Mouse (Mus musculus) left cerebral cortex, postnatal 36 days (tissue): Measurements from ENCODE around the gene Syp. TPM values are rescaled to one million over a fixed set of nuclear protein-coding genes. Genes with fewer than 3 reads are reported as not detected.
A peak's percentile ranks its signal among the peaks of the same experiment; 100 is the strongest.

Experiments used
- DNase-seq, 2 experiments: peaks; one replicate each; pipeline ENCODE4 v3.0.0; 2021 to 2022; ENCODE audit warnings: low spot score in 2 of 2, mixed read lengths in 1 of 2
- intact Hi-C: fragments of 180-260 bp; cut with DNase I; formaldehyde crosslinking; loops from one replicate; pipeline ENCODE4 v1.15.1; 2025
- total RNA-seq, 2 experiments: library from RNA; stranded (reverse); gene quantifications; 2 replicates each; pipeline ENCODE4 v1.2.3; 2021

Gene Syp
- total RNA-seq, 2 experiments from 2014 or later = 1,776 to 2,090 TPM

GRCm38 (mm10) chrX:7658785-7659589 lies 20.7 kb downstream of the Syp start:
- intact Hi-C loops = no loop called here
- DNase-seq = no peak

GRCm38 (mm10) chrX:7661086-7661485 lies 22.8 kb downstream of the Syp start:
- no peak for DNase-seq
- intact Hi-C loops = no loop called here

GRCm38 (mm10) chrX:7662936-7663335 lies 24.7 kb downstream of the Syp start:
- intact Hi-C loops = no loop called here
- DNase-seq = no peak

GRCm38 (mm10) chrX:7664791-7665190 lies 26.5 kb downstream of the Syp start:
- intact Hi-C loops = no loop called here

GRCm38 (mm10) chrX:7665739-7666502 lies 27.6 kb downstream of the Syp start:
- intact Hi-C loops = no loop called here
- no peak for DNase-seq

More at GRCm38 (mm10) chrX:7664791-7665190, 26.5 kb downstream of the Syp start:
- no peak for DNase-seq

GRCm38 (mm10) chrX:7670390-7670881 lies 32.2 kb downstream of the Syp start:
- peak in 1 of 2 experiments; percentile 43 for DNase-seq
- intact Hi-C loops = no loop called here

GRCm38 (mm10) chrX:7670921-7671623 lies 32.8 kb downstream of the Syp start, which contains the start of gene Plp2:
Plp2 (minus strand) TSS chrX:7671390.
- intact Hi-C loops = no loop called here
- DNase-seq = peak in 1 of 2 experiments; percentile 28

GRCm38 (mm10) chrX:7672739-7673138 lies 34.5 kb downstream of the Syp start:
- no peak for DNase-seq
- intact Hi-C loops = no loop called here

GRCm38 (mm10) chrX:7673578-7674281 lies 35.5 kb downstream of the Syp start:
- DNase-seq = no peak
- intact Hi-C loops = no loop called here

GRCm38 (mm10) chrX:7674284-7675000 lies 36.2 kb downstream of the Syp start:
- DNase-seq = peak; percentile 27
- intact Hi-C loops = no loop called here

GRCm38 (mm10) chrX:7675001-7675380 lies 36.7 kb downstream of the Syp start:
- DNase-seq = no peak
- intact Hi-C loops = no loop called here

- intact Hi-C loops = no loop called here
These were observed 40.7 kb downstream of the Syp start for GRCm38 (mm10) chrX:7678986-7679385.

GRCm38 (mm10) chrX:7679405-7680056 lies 41.3 kb downstream of the Syp start:
- peak; percentile 82 to 83 for DNase-seq
- intact Hi-C loops = no loop called here

More at GRCm38 (mm10) chrX:7678986-7679385, 40.7 kb downstream of the Syp start:
- no peak for DNase-seq

GRCm38 (mm10) chrX:7680057-7680412 lies 41.8 kb downstream of the Syp start:
- intact Hi-C loops = no loop called here
- DNase-seq = no peak

GRCm38 (mm10) chrX:7680864-7681263 lies 42.6 kb downstream of the Syp start, which contains the start of gene Magix:
Magix (minus strand) TSS chrX:7681251.
- no peak for DNase-seq
- intact Hi-C loops = no loop called here

- no peak for DNase-seq
- intact Hi-C loops = no loop called here
These were observed 50.0 kb downstream of the Syp start for GRCm38 (mm10) chrX:7688321-7688720.

GRCm38 (mm10) chrX:7690486-7690885 lies 52.2 kb downstream of the Syp start:
- intact Hi-C loops = loop anchor here (5.0 kb wide), 1 partner anchor 218 kb away; no protein-coding TSS in a partner anchor
- no peak for DNase-seq

GRCm38 (mm10) chrX:7692862-7693261 lies 54.6 kb downstream of the Syp start:
- DNase-seq = no peak
- intact Hi-C loops = loop anchor here (5.0 kb wide), 1 partner anchor 221 kb away; no protein-coding TSS in a partner anchor
